Mouse (Mus musculus) adrenal gland, adult 18-20 months (tissue): ENCODE results near the gene Parp4. TPM values are rescaled to one million over a fixed set of nuclear protein-coding genes. Genes with fewer than 3 reads are reported as not detected.

ENCODE experiments used
- DNase-seq, 2 experiments: peaks; one replicate each; pipeline ENCODE4 v3.0.0; 2021 to 2022; ENCODE audit warnings: low spot score in 2 of 2
- long read RNA-seq, 2 experiments: library from polyadenylated mRNA; stranded (forward); transcript quantifications; one replicate each; pipeline ENCODE4 v2.0.0; 2021
- total RNA-seq, 2 experiments: library from RNA; stranded (reverse); gene quantifications; 1 replicate in 1 of 2; 2 replicates in 1 of 2; pipeline ENCODE4 v1.2.3; 2021

The Parp4 gene
- total RNA-seq = 10 to 100 TPM; 28.2 to 32.1 TPM
- long read RNA-seq, experiment 1 = 0 reads
- long read RNA-seq, experiment 2, partial matches to known transcripts = 20 of 21 reads
- long read RNA-seq, experiment 2, other reads (novel, unspliced or antisense) = 1 of 21 reads

GRCm38 (mm10) chr14:56575416-56575815 lies at the start of gene Parp4, which contains the start of gene Cenpj:
TSS of gene Parp4 (plus strand) at chr14:56575619.
TSS of gene Cenpj (minus strand) at chr14:56575425.
- DNase-seq = peak; percentile 84 to 87

- DNase-seq = no peak
Observed at GRCm38 (mm10) chr14:56530788-56531187, 44.6 kb upstream of the Parp4 start.

- DNase-seq = no peak
Observed at GRCm38 (mm10) chr14:56544946-56545345, 30.5 kb upstream of the Parp4 start.

GRCm38 (mm10) chr14:56545491-56545890 lies 29.9 kb upstream of the Parp4 start:
- DNase-seq = no peak

GRCm38 (mm10) chr14:56550960-56551359 lies 24.5 kb upstream of the Parp4 start:
- no peak for DNase-seq

GRCm38 (mm10) chr14:56552924-56553323 lies 22.5 kb upstream of the Parp4 start:
- no peak for DNase-seq

- no peak for DNase-seq
Observed at GRCm38 (mm10) chr14:56553331-56553730, 22.1 kb upstream of the Parp4 start.

GRCm38 (mm10) chr14:56554716-56555115 lies 20.7 kb upstream of the Parp4 start:
- DNase-seq = no peak

GRCm38 (mm10) chr14:56559134-56559533 lies 16.3 kb upstream of the Parp4 start:
- DNase-seq = no peak

GRCm38 (mm10) chr14:56567476-56567875 lies 7.9 kb upstream of the Parp4 start:
- DNase-seq = no peak

- DNase-seq = no peak
Observed at GRCm38 (mm10) chr14:56569041-56569440, 6.4 kb upstream of the Parp4 start.

- DNase-seq = peak; percentile 90 to 93
Observed at GRCm38 (mm10) chr14:56571310-56572093, 3.9 kb upstream of the Parp4 start.

- no peak for DNase-seq
Observed at GRCm38 (mm10) chr14:56572546-56572945, 2.9 kb upstream of the Parp4 start.

GRCm38 (mm10) chr14:56575969-56576901 lies 816 bp downstream of the Parp4 start:
- DNase-seq = no peak

GRCm38 (mm10) chr14:56579011-56579410 lies 3.6 kb downstream of the Parp4 start:
- no peak for DNase-seq

GRCm38 (mm10) chr14:56581117-56581516 lies 5.7 kb downstream of the Parp4 start:
- no peak for DNase-seq

GRCm38 (mm10) chr14:56582294-56582693 lies 6.9 kb downstream of the Parp4 start:
- no peak for DNase-seq

GRCm38 (mm10) chr14:56592191-56592590 lies 16.8 kb downstream of the Parp4 start:
- no peak for DNase-seq

- no peak for DNase-seq
Observed at GRCm38 (mm10) chr14:56594811-56595210, 19.4 kb downstream of the Parp4 start.

- DNase-seq = peak; percentile 46 to 55
Observed at GRCm38 (mm10) chr14:56598759-56599158, 23.3 kb downstream of the Parp4 start.

GRCm38 (mm10) chr14:56602069-56602468 lies 26.6 kb downstream of the Parp4 start:
- no peak for DNase-seq

GRCm38 (mm10) chr14:56604438-56604837 lies 29.0 kb downstream of the Parp4 start:
- DNase-seq = no peak
